Mouse (Mus musculus) brown adipose tissue, adult 24 weeks (tissue): ENCODE measurements around the gene Focad. TPM values are rescaled to one million over a fixed set of nuclear protein-coding genes. Genes with fewer than 3 reads are reported as not detected.

Experiments used
- H3K27ac ChIP-seq: fragments of 200-500 bp; replicated peaks from 2 replicates; pipeline ENCODE4 v1.5.1; 2012; ENCODE audit warnings: low read depth, mild to moderate bottlenecking, low read length
- H3K4me1 ChIP-seq: fragments of 200-500 bp; 2 replicates; pipeline ENCODE4 v1.6.1; 2012; ENCODE audit warnings: low read length, mixed read lengths; ENCODE audit not compliant: control insufficient read depth, insufficient read depth, insufficient read length
- H3K4me3 ChIP-seq: fragments of 200-500 bp; 2 replicates; pipeline ENCODE4 v1.5.1; 2012; ENCODE audit warnings: low read depth, mild to moderate bottlenecking, low read length, moderate library complexity; ENCODE audit not compliant: insufficient read depth
- polyA plus RNA-seq: library from polyadenylated mRNA; stranded (reverse); fragments of >200 nt; gene quantifications from 2 replicates; pipeline ENCODE4 v1.2.4, GENCODE M21; 2012; ENCODE audit not compliant: missing spikeins, insufficient read depth, insufficient read length

The Focad gene
- polyA plus RNA-seq, 1 experiment: 9.7 TPM

DNA sequence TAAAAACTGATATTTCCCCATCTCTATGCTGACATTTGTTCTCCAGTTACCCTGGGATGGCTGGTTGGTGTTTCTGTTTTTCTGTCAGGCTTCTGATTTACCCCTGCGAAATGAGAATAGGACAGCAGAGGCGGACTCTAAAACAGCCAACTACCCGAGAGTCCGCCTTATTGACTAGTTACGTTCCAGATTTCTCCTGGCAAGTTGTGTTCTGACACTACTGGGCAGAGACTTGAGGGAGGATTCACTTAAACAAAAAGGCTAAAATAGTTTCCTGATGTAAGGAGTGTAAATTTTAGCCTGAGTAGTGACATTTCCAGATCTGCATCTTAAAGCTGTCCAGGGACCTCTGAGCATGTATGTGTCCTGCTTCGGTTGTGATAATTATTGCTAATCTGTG lies 308.5 kb downstream of the Focad start:
- H3K4me3 ChIP-seq: no peak overlapping the region
- peaks cover 5% of the 10 kb centered on the region for H3K4me1 ChIP-seq
- H3K27ac ChIP-seq: no peak overlapping the region

DNA sequence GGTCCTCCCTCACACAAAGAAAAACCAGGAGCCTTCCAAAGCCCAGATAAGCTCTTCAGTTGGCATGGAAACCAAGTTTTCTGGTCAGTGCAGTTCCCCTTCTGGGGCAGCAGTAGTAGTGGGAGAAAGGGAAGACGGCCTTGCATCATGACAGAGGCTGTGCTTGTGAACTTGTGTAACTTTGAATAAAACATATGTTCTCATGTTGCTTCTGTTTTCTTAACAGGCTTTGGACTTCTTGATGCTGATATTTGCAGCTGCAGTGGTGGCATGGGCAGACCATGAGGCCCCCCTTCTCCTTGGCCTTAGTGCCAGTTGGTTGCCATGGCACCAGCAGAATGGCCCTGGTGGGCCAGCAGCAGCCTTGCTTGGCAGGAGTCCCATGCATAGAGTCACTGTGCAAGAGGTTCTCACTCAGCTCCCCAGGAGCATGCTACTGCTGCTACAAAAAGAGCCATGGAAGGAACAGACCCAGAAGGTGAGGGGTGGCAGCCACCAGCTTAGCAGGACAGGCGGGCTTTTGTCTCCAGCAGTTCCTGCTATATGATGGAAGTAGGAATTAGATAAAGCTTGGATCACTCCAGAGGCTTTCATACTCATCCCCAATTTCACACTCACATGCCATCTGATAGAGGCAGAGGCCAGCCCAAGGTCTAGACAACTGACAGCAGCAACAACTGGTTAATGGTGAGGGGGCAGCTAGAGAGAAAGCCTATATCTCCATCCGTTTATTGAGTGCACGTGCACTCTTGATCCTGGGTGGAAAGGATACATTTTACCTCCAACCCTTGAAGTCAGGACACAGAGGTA lies 312.7 kb downstream of the Focad start:
- H3K4me1 ChIP-seq: peaks cover 5% of the 10 kb centered on the region
- H3K4me3 ChIP-seq: no peak overlapping the region
- H3K27ac ChIP-seq: no peak overlapping the region

DNA sequence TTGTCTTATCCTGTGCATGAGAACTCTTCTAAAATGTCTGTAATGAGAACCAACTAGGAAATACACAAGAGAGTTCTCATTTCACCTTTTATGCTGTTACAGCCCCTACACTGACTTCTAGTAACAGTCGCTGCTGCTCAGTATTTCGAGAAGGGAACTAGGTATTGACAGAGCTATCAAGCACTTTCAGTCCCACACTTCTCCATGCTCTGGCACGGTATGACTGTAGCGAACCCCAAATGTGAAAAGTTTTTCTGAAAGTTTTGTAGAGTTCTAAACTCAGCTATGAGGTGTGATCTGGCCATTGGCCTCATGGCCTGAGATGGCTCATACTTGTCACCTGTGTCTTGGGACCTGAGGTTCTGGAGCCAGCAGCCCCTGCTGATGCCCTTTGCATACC lies 314.9 kb downstream of the Focad start:
- H3K4me3 ChIP-seq: no peak overlapping the region
- H3K4me1 ChIP-seq: peaks cover 5% of the 10 kb centered on the region
- H3K27ac ChIP-seq: no peak overlapping the region

DNA sequence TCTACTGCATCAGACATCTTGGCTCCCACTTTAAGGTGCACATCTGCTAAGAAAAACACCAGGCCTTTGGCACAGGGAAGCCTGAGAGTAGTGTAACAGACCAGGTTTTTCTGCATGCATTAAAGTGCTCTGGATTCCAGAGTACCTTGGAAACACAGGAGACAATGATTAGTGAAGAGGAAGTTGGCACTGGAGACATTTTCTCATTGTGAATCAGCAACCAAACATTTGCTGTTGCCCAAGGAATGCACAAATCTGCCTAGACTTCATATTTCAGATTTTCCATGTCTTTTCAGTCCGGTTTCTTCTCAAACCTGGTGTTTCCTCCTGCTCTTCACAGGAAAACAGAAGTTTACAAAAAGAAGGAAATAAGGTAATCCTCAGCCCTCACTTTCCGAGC lies 317.9 kb downstream of the Focad start:
- no peak overlapping the region for H3K4me3 ChIP-seq
- no peaks in the 10 kb centered on the region for H3K4me1 ChIP-seq
- no peak overlapping the region for H3K27ac ChIP-seq

DNA sequence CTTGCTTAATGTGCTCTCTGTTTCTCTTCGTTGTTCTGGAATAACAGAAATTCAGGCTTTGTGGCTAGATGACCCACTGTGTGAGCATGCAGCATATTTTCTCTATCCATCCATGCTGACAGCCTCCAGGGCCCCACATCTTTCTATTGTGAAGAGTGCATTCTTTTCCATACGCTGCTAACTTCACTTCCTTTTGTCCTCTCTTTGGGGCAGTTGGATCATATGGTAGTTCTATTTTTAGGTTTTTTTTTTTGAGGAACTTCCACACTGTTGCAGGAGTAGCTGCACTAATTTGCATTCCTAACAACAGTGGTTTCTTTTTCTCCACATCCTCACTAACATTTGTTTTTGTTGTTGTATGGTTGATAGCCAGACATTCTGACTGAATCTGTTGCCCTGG lies 320.6 kb downstream of the Focad start:
- Histone ChIP-seq H3K27ac (no peak overlapping the region), H3K4me3 (no peak overlapping the region), H3K4me1 (no peaks in the 10 kb centered on the region)

DNA sequence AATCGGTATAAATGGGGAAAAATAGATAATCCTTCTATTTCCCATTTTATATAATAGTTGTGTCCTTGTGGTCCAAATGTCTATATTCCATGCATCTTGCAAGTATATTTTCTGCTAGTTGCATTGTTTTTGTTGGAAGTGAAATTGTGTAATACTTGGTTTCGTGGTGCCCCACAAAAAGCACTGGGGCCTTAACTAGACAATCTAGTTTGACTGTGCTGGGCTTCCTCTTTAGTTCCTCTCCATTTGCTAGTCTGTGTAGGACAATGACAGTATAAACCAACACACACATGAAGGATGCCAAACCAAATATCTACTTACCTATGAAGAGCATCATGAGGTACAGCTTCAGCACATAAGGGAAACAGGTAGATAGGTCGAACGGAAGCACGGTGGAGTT lies 324.9 kb downstream of the Focad start:
- Histone ChIP-seq H3K4me3 (no peak overlapping the region), H3K4me1 (no peaks in the 10 kb centered on the region), H3K27ac (no peak overlapping the region)

DNA sequence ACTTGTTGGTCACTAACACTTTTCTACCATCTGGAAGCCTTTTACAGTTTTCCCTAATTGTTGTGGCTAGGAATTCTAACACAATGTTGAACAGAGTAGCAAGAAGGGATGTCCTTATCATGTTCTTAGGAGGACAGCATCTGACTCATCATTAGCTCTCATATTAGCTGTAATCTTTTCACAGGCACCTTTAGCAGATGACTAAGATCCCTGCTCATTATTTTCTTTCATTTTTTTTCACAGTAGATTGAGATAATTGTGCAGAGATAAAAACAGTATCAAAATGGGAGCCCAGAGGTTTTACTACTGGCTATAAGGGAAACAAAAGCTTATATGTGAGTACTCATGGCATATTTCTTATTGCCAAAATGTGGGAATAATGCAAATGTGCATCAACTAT lies 330.1 kb downstream of the Focad start:
- H3K4me3 ChIP-seq: no peak overlapping the region
- H3K27ac ChIP-seq: no peak overlapping the region
- no peaks in the 10 kb centered on the region for H3K4me1 ChIP-seq

DNA sequence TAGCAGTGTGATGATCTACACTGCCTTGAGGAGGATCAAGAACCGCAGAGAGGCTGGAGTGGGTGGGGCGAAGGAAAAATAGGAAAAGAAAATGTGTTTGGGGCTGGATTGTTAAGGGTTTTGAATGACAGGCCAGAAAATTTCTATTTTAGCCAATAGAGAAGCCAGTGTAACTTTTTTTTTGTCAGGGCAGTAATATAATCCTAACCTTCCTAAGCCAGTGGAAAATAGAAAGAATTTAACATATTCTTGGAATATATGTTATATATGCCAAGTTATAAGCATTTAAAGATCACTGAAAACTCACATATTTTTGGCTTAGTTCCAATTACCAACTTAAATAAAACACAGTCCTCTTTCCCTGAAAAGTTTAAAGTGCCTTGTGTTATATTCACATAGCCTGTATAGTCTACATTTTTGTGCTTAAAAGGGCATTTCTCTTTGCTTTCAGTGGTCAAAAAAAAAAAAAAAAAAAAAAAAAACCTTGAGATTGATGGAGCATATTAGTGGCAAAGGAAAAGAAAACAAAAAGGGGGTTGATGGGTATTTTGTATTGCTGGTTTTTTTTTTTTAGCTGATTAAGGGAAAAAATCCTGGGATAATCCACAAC lies 333.3 kb downstream of the Focad start:
- H3K4me3 ChIP-seq: no peak overlapping the region
- no peak overlapping the region for H3K27ac ChIP-seq

DNA sequence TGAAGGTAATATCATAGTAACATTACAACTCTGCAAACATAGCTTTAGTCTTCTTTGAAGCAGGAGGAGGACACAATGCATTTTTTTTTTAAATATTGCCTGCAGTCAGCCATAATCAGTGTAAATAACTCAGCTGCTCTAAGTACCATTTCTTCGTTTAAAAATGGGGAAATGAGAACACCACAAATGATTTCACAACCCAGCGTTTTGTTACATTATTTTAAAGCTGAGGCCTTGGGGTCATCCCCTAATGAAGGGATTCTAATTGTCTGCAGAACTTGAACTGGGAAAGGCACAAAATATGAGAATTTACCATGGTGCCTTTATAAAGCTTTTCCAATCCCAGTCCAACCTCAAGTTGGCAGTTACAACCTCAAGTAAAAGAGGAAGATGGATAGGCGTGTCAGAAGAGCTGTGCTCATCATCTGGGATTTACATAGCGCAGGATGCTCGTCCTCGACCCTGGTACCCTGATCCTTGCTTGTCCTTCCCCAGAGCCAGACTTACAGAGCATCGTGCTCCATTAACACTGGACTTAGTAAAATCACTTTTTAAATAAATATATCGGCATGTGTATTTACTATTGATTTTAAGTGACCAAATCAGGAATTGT lies 338.1 kb downstream of the Focad start:
- Histone ChIP-seq H3K4me1 (no peaks in the 10 kb centered on the region), H3K4me3 (no peak overlapping the region), H3K27ac (no peak overlapping the region)

More for the DNA sequence above, 333.3 kb downstream of the Focad start:
- H3K4me1 ChIP-seq: no peaks in the 10 kb centered on the region

DNA sequence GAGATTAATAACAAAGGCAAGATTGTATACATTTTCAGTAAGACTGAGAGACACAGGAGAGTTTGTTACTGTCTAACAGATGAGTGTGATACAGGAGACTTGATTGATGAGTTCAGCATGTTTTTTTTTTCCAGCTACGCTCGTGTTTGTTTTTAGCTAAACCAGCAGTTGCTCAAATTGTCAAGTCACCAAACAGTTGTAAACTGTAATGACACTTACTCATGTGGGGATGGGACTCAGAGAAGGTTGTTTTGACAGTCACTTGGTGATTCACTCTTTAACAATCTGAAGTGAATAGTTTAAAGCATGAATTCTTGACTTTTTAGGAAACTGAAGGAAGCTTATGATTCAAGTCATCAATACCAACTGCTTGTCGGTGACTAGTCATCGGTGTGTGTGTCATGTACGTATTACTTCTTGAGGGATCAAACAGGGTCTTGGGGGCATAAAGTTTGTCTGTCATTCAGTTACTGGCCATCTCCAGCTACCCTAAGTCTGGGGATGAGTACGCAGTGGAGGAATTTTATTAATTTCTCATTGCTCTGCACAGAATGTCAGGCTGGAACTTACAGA lies 342.2 kb downstream of the Focad start:
- no peak overlapping the region for H3K4me3 ChIP-seq
- H3K27ac ChIP-seq: no peak overlapping the region
- no peaks in the 10 kb centered on the region for H3K4me1 ChIP-seq

DNA sequence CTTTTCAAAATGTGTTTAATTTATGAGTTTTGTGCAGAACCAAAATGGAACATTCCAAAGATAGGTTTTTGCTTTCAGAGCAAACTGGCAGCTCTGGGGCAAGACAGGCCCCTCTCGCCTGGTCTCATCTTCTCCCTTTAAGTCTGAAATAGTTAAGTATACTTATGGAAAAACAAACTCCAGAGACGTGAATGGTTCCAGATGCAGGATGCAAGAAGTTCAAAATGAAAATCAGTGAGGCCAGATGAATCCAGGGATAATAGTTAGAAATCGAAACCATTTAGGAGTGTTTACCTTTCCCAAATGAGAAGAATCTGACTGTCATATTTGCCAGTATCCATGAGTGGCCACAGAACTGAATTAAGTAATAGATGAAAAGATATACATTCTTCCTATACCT lies 342.7 kb downstream of the Focad start:
- no peak overlapping the region for H3K27ac ChIP-seq
- no peaks in the 10 kb centered on the region for H3K4me1 ChIP-seq
- H3K4me3 ChIP-seq: no peak overlapping the region

DNA sequence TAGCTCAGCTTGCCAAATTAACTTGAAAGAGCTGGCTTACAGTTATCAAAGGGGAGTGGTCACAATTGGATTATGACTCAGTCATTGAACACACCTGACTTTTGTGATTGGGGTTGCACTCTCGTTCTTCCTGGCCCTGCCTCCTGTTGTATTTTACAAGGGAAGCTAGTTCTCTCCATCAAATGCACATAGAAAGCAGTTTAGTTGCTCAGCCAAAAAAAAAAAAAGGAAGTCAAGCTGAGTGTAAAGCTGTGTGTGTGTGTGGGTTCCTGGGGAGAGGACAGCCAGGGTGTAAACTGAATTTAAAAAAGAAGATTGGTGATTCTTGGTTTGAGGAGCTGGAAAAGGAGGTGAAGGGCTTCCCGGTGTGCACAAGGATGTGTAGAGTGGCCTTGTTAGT lies 343.5 kb downstream of the Focad start:
- Histone ChIP-seq H3K4me3 (peak overlapping the region; percentile 54), H3K4me1 (no peaks in the 10 kb centered on the region), H3K27ac (peak overlapping the region; percentile 56; the same call in 1 of the 2 replicates)

DNA sequence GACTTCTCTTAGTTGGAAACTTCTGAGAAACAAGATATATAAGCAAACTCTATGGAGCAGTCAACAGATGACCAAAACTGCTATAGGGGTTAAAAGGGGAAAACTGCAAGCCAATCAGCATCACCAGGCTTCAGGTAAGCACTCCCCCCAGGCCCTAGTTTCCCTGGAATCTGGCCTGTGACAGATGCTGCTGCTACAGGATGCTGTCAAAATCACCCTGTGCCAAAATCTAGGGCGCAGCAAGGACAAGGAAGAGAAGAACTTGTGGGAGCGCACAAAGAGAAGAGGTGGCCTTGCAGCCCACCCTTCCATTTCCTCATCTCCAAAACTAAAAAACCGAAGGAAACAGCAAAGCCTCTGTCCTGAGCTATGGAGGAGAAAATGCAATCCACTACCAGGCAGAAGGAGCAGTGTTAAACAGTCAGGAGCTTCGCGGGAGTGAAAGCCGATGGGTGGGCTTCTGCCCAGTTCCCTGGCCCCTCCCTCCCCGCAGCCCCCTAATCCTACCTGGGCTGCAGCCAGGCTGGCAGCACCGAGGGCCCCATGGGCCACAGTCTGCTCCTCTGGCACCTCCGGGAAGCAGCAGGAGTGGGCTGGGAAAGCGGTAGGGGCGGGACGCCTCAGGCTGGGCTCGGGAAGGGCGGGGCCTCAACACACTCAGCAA lies 344.0 kb downstream of the Focad start, which contains the start of gene Hacd4:
Gene Hacd4 (minus strand): TSS at position 603 of the 664 bp plus-strand sequence.
- Histone ChIP-seq H3K27ac (peak within 1 kb of the TSS; percentile 56), H3K4me3 (peak within 1 kb of the TSS; percentile 54), H3K4me1 (no peaks in the 10 kb centered on the region)

DNA sequence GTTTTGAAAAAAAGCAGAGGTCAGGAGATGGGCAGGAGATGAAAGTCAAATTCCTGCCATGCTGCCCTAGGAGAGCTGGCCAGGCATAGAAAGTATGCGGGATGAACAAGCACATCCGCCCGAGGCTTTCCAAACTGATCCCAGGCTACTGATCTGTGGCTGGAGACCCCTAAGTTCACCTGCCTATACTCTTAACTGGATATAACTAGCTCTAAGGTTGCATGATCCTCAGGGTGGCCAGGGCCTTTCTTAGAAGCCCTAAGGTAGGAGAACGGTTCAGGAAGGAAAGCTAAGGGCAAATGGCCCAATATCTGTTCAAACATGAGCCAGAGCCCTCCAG lies 344.5 kb downstream of the Focad start:
- Histone ChIP-seq H3K27ac (no peak overlapping the region), H3K4me1 (no peaks in the 10 kb centered on the region), H3K4me3 (no peak overlapping the region)

DNA sequence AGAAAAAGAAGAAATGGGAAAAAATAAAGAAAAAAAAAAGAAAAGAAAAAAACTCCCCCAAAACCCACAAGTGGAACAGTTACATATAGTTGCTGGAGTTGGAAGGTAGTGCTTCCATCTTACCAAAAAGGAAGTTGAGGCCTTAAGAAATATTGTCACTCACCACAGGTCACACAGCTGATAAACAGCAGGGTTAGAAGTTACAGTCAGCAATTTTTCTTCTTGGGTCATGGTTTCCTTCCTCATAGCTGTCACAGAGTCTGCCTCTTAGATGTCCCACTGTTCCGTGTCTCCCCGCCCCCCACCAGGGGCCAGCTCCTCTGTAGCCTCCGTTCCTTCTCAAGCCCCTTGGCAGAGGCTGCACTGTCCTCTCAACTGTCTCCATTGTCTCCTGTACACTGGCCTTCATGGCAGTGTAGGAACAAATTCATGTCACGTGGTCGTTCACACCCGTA lies 345.3 kb downstream of the Focad start:
- no peak overlapping the region for H3K27ac ChIP-seq
- no peaks in the 10 kb centered on the region for H3K4me1 ChIP-seq
- H3K4me3 ChIP-seq: no peak overlapping the region
